Mouse (Mus musculus) MEL (cell line): Measurements from ENCODE around the gene Zfp28. TPM values are rescaled to one million over a fixed set of nuclear protein-coding genes. Genes with fewer than 3 reads are reported as not detected.

Experiments used
- DNase-seq: peaks from one replicate; pipeline ENCODE4 v3.0.0; 2011; ENCODE audit warnings: low read depth, low spot score
- H3K27ac ChIP-seq: 2 replicates; pipeline ENCODE4 v1.5.1; 2012; ENCODE audit warnings: low read depth, mild to moderate bottlenecking, control low read depth, low read length, moderate library complexity; ENCODE audit not compliant: control insufficient read depth
- H3K27me3 ChIP-seq, 2 experiments: fragments of 150-350 bp in 1 of 2; sonication (generic) in 1 of 2; 2 replicates each; pipeline ENCODE4 v1.6.1; 2012; ENCODE audit warnings: low read length in 2 of 2, mild to moderate bottlenecking in 2 of 2, improper control_type of control experiment in 1 of 2, moderate library complexity in 1 of 2; ENCODE audit not compliant: insufficient read depth in 2 of 2, control insufficient read depth in 1 of 2
- H3K36me3 ChIP-seq, 2 experiments: 2 replicates each; pipeline ENCODE4 v1.6.1; 2012 to 2014; ENCODE audit warnings: low read length in 2 of 2, improper control_type of control experiment in 1 of 2, inconsistent platforms in 1 of 2, mild to moderate bottlenecking in 1 of 2; ENCODE audit not compliant: insufficient read depth in 2 of 2, control insufficient read depth in 1 of 2
- H3K4me1 ChIP-seq, 2 experiments: fragments of 150-350 bp in 1 of 2; sonication (generic) in 1 of 2; 2 replicates each; pipeline ENCODE4 v1.6.1; 2012; ENCODE audit warnings: low read length in 2 of 2, improper control_type of control experiment in 1 of 2, mild to moderate bottlenecking in 1 of 2; ENCODE audit not compliant: insufficient read depth in 2 of 2, control insufficient read depth in 1 of 2
- H3K4me3 ChIP-seq, 2 experiments: fragments of 150-350 bp in 1 of 2; sonication (generic) in 1 of 2; 2 replicates each; pipeline ENCODE4 v1.5.1; 2012; ENCODE audit warnings: low read depth in 2 of 2, low read length in 2 of 2, mild to moderate bottlenecking in 2 of 2, moderate library complexity in 2 of 2, control low read depth in 1 of 2, improper control_type of control experiment in 1 of 2; ENCODE audit not compliant: control insufficient read depth in 1 of 2, insufficient read depth in 1 of 2
- H3K79me2 ChIP-seq: 2 replicates; pipeline ENCODE4 v1.6.1; 2012; ENCODE audit warnings: mild to moderate bottlenecking, low read length, moderate library complexity; ENCODE audit not compliant: control insufficient read depth, poor library complexity, insufficient read depth
- H3K9ac ChIP-seq: 2 replicates; pipeline ENCODE4 v1.6.1; 2012; ENCODE audit warnings: low read depth, mild to moderate bottlenecking, control low read depth, low read length, moderate library complexity; ENCODE audit not compliant: control insufficient read depth, poor library complexity, severe bottlenecking
- H3K9me3 ChIP-seq: fragments of 150-350 bp; sonication (generic); replicated peaks from 2 replicates; pipeline ENCODE4 v1.6.1; 2012; ENCODE audit warnings: mild to moderate bottlenecking, low read length, improper control_type of control experiment, moderate library complexity; ENCODE audit not compliant: insufficient read depth
- BHLHE40 ChIP-seq: IDR thresholded peaks from 2 replicates; pipeline ENCODE4 v1.6.1; 2012; ENCODE audit warnings: low read depth, mild to moderate bottlenecking, inconsistent platforms, low read length, improper control_type of control experiment, borderline replicate concordance
- CHD2 ChIP-seq: IDR thresholded peaks from 2 replicates; pipeline ENCODE4 v1.6.1; 2011; ENCODE audit warnings: low read length, improper control_type of control experiment
- CTCF ChIP-seq, 3 experiments: IDR thresholded peaks in 2 of 3; conservative IDR thresholded peaks in 1 of 3; 2 replicates each; pipeline ENCODE4 v1.5.1; 2011 to 2012; ENCODE audit warnings: low read length in 3 of 3, low read depth in 2 of 3, mild to moderate bottlenecking in 2 of 3, improper control_type of control experiment in 1 of 3, inconsistent platforms in 1 of 3, mixed read lengths in 1 of 3, moderate library complexity in 1 of 3; ENCODE audit not compliant: control insufficient read depth in 1 of 3, insufficient read depth in 1 of 3, poor library complexity in 1 of 3, severe bottlenecking in 1 of 3
- EP300 ChIP-seq, 2 experiments: IDR thresholded peaks; 2 replicates each; pipeline ENCODE4 v1.6.1; 2011; ENCODE audit warnings: improper control_type of control experiment in 2 of 2, low read length in 2 of 2, low read depth in 1 of 2, mild to moderate bottlenecking in 1 of 2
- JUND ChIP-seq: IDR thresholded peaks from 2 replicates; pipeline ENCODE4 v1.6.1; 2011; ENCODE audit warnings: low read depth, mild to moderate bottlenecking, improper control_type of control experiment, low read length
- KAT2A ChIP-seq: conservative IDR thresholded peaks from 2 replicates; pipeline ENCODE4 v1.6.1; 2012; ENCODE audit warnings: low read depth, low read length, improper control_type of control experiment, inconsistent platforms
- MAX ChIP-seq: IDR thresholded peaks from 2 replicates; pipeline ENCODE4 v1.6.1; 2011; ENCODE audit warnings: low read length, improper control_type of control experiment
- MAZ ChIP-seq: IDR thresholded peaks from 2 replicates; pipeline ENCODE4 v1.6.1; 2012; ENCODE audit warnings: low read depth, mild to moderate bottlenecking, inconsistent platforms, low read length, improper control_type of control experiment
- MYB ChIP-seq: IDR thresholded peaks from 2 replicates; pipeline ENCODE4 v1.6.1; 2011; ENCODE audit warnings: mild to moderate bottlenecking, low read depth, low read length, improper control_type of control experiment
- MYC ChIP-seq: IDR thresholded peaks from 2 replicates; pipeline ENCODE4 v1.6.1; 2011; ENCODE audit warnings: low read depth, mild to moderate bottlenecking, low read length, improper control_type of control experiment, moderate library complexity
- NELFE ChIP-seq: IDR thresholded peaks from 2 replicates; pipeline ENCODE4 v1.6.1; 2011; ENCODE audit warnings: low read depth, low read length, improper control_type of control experiment
- NRF1 ChIP-seq: IDR thresholded peaks from 2 replicates; pipeline ENCODE4 v1.6.1; 2014; ENCODE audit warnings: low read depth, mild to moderate bottlenecking, inconsistent platforms, low read length, improper control_type of control experiment, moderate library complexity; ENCODE audit not compliant: poor library complexity, insufficient read depth, severe bottlenecking
- POLR2A ChIP-seq, 2 experiments: IDR thresholded peaks; 2 replicates each; pipeline ENCODE4 v1.6.1; 2011 to 2012; ENCODE audit warnings: low read length in 2 of 2, mild to moderate bottlenecking in 2 of 2, control low read depth in 1 of 2, improper control_type of control experiment in 1 of 2, low read depth in 1 of 2, moderate library complexity in 1 of 2; ENCODE audit not compliant: control insufficient read depth in 1 of 2, insufficient read depth in 1 of 2, poor library complexity in 1 of 2
- RAD21 ChIP-seq: IDR thresholded peaks from 2 replicates; pipeline ENCODE4 v1.6.1; 2011; ENCODE audit warnings: mild to moderate bottlenecking, low read depth, low read length, improper control_type of control experiment
- RCOR1 ChIP-seq: IDR thresholded peaks from 2 replicates; pipeline ENCODE4 v1.6.1; 2012; ENCODE audit warnings: low read depth, mild to moderate bottlenecking, inconsistent platforms, low read length, improper control_type of control experiment
- SIN3A ChIP-seq: IDR thresholded peaks from 2 replicates; pipeline ENCODE4 v1.6.1; 2012; ENCODE audit warnings: low read length, improper control_type of control experiment, inconsistent platforms
- SMC3 ChIP-seq: IDR thresholded peaks from 2 replicates; pipeline ENCODE4 v1.6.1; 2011; ENCODE audit warnings: low read depth, low read length, improper control_type of control experiment
- TCF12 ChIP-seq: IDR thresholded peaks from 2 replicates; pipeline ENCODE4 v1.6.1; 2014; ENCODE audit warnings: low read depth, mild to moderate bottlenecking, inconsistent platforms, low read length, improper control_type of control experiment, moderate library complexity
- ZC3H11A ChIP-seq: IDR thresholded peaks from 2 replicates; pipeline ENCODE4 v1.6.1; 2012; ENCODE audit warnings: low read depth, mild to moderate bottlenecking, inconsistent platforms, low read length, improper control_type of control experiment
- polyA plus RNA-seq, 2 experiments: library from polyadenylated mRNA; stranded (reverse) in 1 of 2; unstranded in 1 of 2; fragments of >175 nt in 1 of 2; fragments of >200 nt in 1 of 2; gene quantifications; 2 replicates each; pipeline versions ENCODE4 v1.2.1 to v1.2.4; 2012; ENCODE audit warnings: low replicate concordance in 2 of 2, low read depth in 1 of 2; ENCODE audit not compliant: insufficient read length in 2 of 2, insufficient read depth in 1 of 2, missing spikeins in 1 of 2
- total RNA-seq: library from RNA; depleted of rRNA; stranded (reverse); fragments of 300-350 nt; gene quantifications from 2 replicates; pipeline ENCODE4 v1.2.3, GENCODE M21; 2012

The Zfp28 gene
- total and polyA plus RNA-seq, 3 experiments: 2.8 to 3.3 TPM; not detected in 1

DNA sequence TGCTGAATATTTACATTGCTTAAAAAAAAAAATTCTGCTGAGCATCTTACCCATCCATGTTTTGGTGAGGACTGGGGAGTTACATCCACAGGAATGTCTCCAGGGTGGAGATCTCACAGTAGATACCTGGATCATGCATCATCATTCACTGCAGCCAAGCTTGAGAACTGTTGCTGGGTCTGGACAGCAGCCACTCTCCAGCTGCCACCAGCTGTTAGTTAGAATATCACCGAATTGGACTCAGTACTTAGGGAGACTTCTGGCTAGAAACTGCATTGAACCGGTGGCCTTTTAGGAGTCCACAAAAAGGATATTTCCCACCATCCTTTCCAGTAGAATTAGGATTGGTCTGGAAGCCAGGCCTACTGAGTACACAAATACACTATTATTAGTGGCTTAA, 25.0 kb upstream of the Zfp28 start:
- H3K4me1 ChIP-seq: peaks cover 0 to 5% of the 10 kb centered on the region in 2 experiments; a peak in 2 of 4 replicates
- no peak overlapping the region for H3K4me3 ChIP-seq
- no peak for TF ChIP-seq MYC

DNA sequence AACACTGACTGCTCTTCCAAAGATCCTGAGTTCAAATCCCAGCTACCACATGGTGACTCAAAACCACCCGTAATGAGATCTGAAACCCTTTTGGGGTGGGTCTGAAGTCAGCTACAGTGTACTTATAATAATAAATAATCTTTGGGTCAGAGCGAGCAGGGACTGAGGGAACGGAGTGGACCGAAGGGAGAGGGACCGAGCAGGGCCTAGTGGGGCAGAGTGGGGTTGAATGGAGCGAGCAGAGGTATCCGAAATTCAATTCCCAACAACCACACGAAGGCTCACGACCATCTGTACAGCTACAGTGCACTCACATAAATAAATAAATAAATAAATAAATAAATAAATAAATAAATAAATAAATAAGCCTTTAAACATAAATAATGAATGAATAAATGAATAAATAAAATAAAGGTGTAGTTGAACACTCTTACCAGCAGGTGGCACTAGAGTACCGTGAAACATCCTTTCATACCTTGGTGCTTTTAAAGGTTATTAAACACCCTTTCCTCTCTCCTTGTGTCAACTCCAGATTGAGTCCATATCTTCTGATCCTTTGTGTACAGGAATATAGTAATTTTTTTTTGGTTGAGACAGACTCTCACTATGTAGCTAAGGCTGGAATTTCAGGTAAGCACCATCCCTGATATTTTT, 24.0 kb upstream of the Zfp28 start:
- DNase-seq: peak; percentile 78
- no peaks in the 10 kb centered on the region for H3K79me2 ChIP-seq
- no peaks in the 10 kb centered on the region for H3K27me3 ChIP-seq
- H3K4me3 ChIP-seq: no peak overlapping the region
- H3K27ac ChIP-seq: no peak overlapping the region
- H3K9me3 ChIP-seq: no peaks in the 10 kb centered on the region
- H3K9ac ChIP-seq: no peak overlapping the region
- no peak for TF ChIP-seq MYC
- no peak for TF ChIP-seq CHD2
- 0 out of 2 replicates have a peak, but pooled peaks have one; percentile 34 for TF ChIP-seq SIN3A
- no peak for TF ChIP-seq TCF12
- no peak for TF ChIP-seq JUND
- peak; percentile 68 for TF ChIP-seq SMC3
- no peak for TF ChIP-seq NRF1
- peak; percentile 46 to 75 (median 48) for TF ChIP-seq CTCF (IDR thresholded peaks at IDR 0.05 in 2 of 3, conservative IDR thresholded peaks at IDR 0.05 in 1 of 3; ENCODE audit: control insufficient read depth in 1 of 3, insufficient read depth in 1 of 3, low read depth in 2 of 3, low read length in 3 of 3, poor library complexity in 1 of 3, severe bottlenecking in 1 of 3)
- TF ChIP-seq RAD21: peak; percentile 88
- no peak for TF ChIP-seq KAT2A
- TF ChIP-seq ZC3H11A: peak; percentile 68
- peaks cover 0 to 10% of the 10 kb centered on the region in 2 experiments; a peak in 2 of 4 replicates for H3K36me3 ChIP-seq
- peaks cover 0 to 5% of the 10 kb centered on the region in 2 experiments; a peak in 2 of 4 replicates for H3K4me1 ChIP-seq

More for the DNA sequence above, 25.0 kb upstream of the Zfp28 start:
- Histone ChIP-seq H3K9ac (no peak overlapping the region), H3K9me3 (no peaks in the 10 kb centered on the region), H3K36me3 (peaks cover 0 to 10% of the 10 kb centered on the region in 2 experiments; a peak in 2 of 4 replicates), H3K27me3 (no peaks in the 10 kb centered on the region), H3K27ac (no peak overlapping the region), H3K79me2 (no peaks in the 10 kb centered on the region)
- DNase-seq: no peak

DNA sequence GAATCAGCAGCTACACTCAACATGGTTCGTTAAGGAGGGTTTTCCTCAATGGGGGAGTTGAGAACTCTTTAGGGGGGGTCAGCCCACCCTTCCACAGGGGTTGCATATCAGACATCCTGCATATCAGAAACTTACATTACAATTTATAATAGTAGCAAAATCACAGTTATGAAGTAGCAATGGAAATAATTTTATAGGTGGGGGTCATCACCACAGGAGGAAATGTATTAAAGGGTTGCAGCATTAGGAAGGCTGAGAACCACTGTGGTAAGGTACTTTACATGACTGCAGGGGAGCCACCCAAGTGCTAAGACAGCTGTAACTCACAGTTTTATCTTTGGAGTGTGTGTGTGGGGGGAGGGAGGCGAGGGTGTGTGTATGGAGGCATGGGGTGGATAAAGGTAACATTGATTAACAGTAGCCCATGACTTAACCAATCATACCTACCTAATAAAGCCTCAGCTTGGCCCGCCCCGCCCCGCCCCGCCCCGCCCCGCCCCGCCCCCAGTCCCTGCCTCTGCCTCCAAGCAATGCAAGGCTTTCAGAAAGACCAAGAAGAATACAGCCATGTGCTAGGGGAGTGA, 22.5 kb upstream of the Zfp28 start:
- no peaks in the 10 kb centered on the region for H3K79me2 ChIP-seq
- H3K27ac ChIP-seq: no peak overlapping the region
- H3K4me1 ChIP-seq: peaks cover 2 to 5% of the 10 kb centered on the region in 2 experiments; a peak in 3 of 4 replicates
- H3K9me3 ChIP-seq: no peaks in the 10 kb centered on the region
- no peak overlapping the region for H3K9ac ChIP-seq
- no peak overlapping the region for H3K4me3 ChIP-seq
- H3K27me3 ChIP-seq: no peaks in the 10 kb centered on the region
- DNase-seq: peak; percentile 30
- peaks cover 0 to 12% of the 10 kb centered on the region in 2 experiments; a peak in 2 of 4 replicates for H3K36me3 ChIP-seq
- TF ChIP-seq MAZ (no peak), CHD2 (no peak), NRF1 (no peak), MYB (no peak), EP300 (IDR thresholded peaks at IDR 0.05; ENCODE audit: low read depth in 1 of 2, low read length in 2 of 2) (no peak), MAX (no peak), CTCF (IDR thresholded peaks at IDR 0.05 in 2 of 3, conservative IDR thresholded peaks at IDR 0.05 in 1 of 3; ENCODE audit: control insufficient read depth in 1 of 3, insufficient read depth in 1 of 3, low read depth in 2 of 3, low read length in 3 of 3, poor library complexity in 1 of 3, severe bottlenecking in 1 of 3) (no peak), BHLHE40 (no peak), MYC (no peak), POLR2A (IDR thresholded peaks at IDR 0.05; ENCODE audit: control insufficient read depth in 1 of 2, insufficient read depth in 1 of 2, low read depth in 1 of 2, low read length in 2 of 2, poor library complexity in 1 of 2) (no peak), JUND (no peak), RCOR1 (no peak), NELFE (no peak), SIN3A (no peak)
